Mouse (Mus musculus) embryo, embryonic 9.5 days (tissue): ENCODE data around the gene Ppp2ca.
A peak's percentile ranks its signal among the peaks of the same experiment; 100 is the strongest.
"Not testable (repeated sequence)": the region's sequence is repeated elsewhere in the genome, so short reads cannot be mapped to it uniquely, and the experiment has no call there.

ENCODE experiments used
- DNase-seq: peaks from one replicate; pipeline ENCODE4 v3.0.0-alpha.2; 2017; ENCODE audit errors: extremely low spot score

Gene Ppp2ca

GRCm38 (mm10) chr11:52130451-52131068, 32.1 kb downstream of the Ppp2ca start:
- no peak for DNase-seq

- peak; percentile 21 for DNase-seq
Measured at GRCm38 (mm10) chr11:52143675-52144074, 45.2 kb downstream of the Ppp2ca start.

GRCm38 (mm10) chr11:52145428-52145827, 46.9 kb downstream of the Ppp2ca start, which contains the start of gene Olfr1373:
Gene Olfr1373, minus strand, starts transcription at chr11:52145528.
- not testable (repeated sequence) for DNase-seq

- DNase-seq, result no peak
Measured at GRCm38 (mm10) chr11:52163926-52164325, 65.4 kb downstream of the Ppp2ca start.

GRCm38 (mm10) chr11:52167126-52167525, 68.6 kb downstream of the Ppp2ca start:
- DNase-seq, result peak; percentile 19

GRCm38 (mm10) chr11:52167901-52168302, 69.4 kb downstream of the Ppp2ca start:
- DNase-seq, result peak; percentile 39

- peak; percentile 8 for DNase-seq
Measured at GRCm38 (mm10) chr11:52168461-52168860, 70.0 kb downstream of the Ppp2ca start.
